Mouse (Mus musculus) G1E (cell line): ENCODE results near the gene Zdhhc8.

Experiments
- CTCF ChIP-seq: IDR thresholded peaks from 2 replicates; pipeline ENCODE4 v1.5.1; 2012; ENCODE audit warnings: low read depth, low read length, inconsistent platforms, mixed read lengths
- GATA1 ChIP-seq: IDR thresholded peaks from 2 replicates; pipeline ENCODE4 v1.6.1; 2012; ENCODE audit warnings: borderline replicate concordance, low read length, inconsistent platforms, mixed read lengths
- TAL1 ChIP-seq: conservative IDR thresholded peaks from 2 replicates; pipeline ENCODE4 v1.6.1; 2012; ENCODE audit warnings: low read depth, low read length, inconsistent platforms, mixed read lengths

DNA sequence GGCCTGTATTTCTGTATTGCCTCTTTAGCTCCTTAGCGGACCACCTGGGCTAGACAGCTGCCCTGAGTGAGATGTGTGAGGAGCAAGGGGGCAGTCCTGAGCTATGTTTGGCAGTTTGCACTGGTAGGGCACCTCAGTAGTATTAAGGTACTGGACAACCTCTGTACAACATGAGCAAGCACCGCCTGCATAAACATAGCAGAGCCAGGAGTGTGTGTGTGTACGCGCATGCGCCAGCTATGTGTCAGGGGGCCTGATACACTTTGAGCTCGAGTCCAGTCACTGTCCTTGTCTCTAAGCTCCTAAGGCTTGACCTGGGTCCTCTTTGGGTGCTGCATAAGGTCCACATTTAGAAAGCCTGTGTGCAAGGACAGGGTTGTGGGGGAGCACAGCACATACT is 4.3 kb downstream of the Zdhhc8 start:
- TF ChIP-seq CTCF (no peak), TAL1 (no peak), GATA1 (no peak)
